Mouse (Mus musculus) B cell, adult 67 days (primary cell): Measurements from ENCODE around the gene Plac8. TPM values are rescaled to one million over a fixed set of nuclear protein-coding genes. Genes with fewer than 3 reads are reported as not detected.

ENCODE experiments used
- total RNA-seq, 2 experiments: library from RNA; stranded (reverse); gene quantifications; 4 replicates each; pipeline ENCODE4 v1.2.4; 2023

Plac8 gene
- total RNA-seq = 100 to 1,000 TPM; 371 to 408 TPM

GRCm38 (mm10) chr5:100572069-100572468, at the start of gene Plac8:
TSS of gene Plac8 (minus strand) at chr5:100572245.

GRCm38 (mm10) chr5:100518049-100519026, 53.7 kb downstream of the Plac8 start, which contains the start of gene Cops4:
TSS of gene Cops4 (plus strand) at chr5:100518309.

Other genes with a start within 250 kb of the Plac8 start
- gene Sec31a, start 156.0 kb downstream of the Plac8 start, total RNA-seq = 100 to 1,000 TPM; 144 to 156 TPM
- gene Lin54, start 71.6 kb downstream of the Plac8 start, total RNA-seq = 10 to 100 TPM; 24.5 to 29.2 TPM
- gene Cops4, start 53.9 kb downstream of the Plac8 start, total RNA-seq = 10 to 100 TPM; 69.0 to 81.5 TPM
- gene Coq2, start 102.9 kb upstream of the Plac8 start, total RNA-seq = 10 to 100 TPM; 59.2 to 61.2 TPM
- gene Hpse, start 147.5 kb upstream of the Plac8 start, total RNA-seq = 10 to 100 TPM; 15.5 to 15.7 TPM
- gene Helq, start 226.4 kb upstream of the Plac8 start, total RNA-seq = 10 to 100 TPM; 31.4 to 43.1 TPM
- 10 to 100 TPM; 46.2 to 62.2 TPM for gene Mrps18c, start 226.4 kb upstream of the Plac8 start, total RNA-seq
- 10 to 100 TPM; 17.8 to 20.4 TPM for gene Abraxas1, start 248.7 kb upstream of the Plac8 start, total RNA-seq